Mouse (Mus musculus) CH12.LX (cell line): ENCODE data around the gene Taar8a. TPM values are rescaled to one million over a fixed set of nuclear protein-coding genes. Genes with fewer than 3 reads are reported as not detected.

Experiments used
- DNase-seq: peaks from one replicate; pipeline ENCODE4 v3.0.0-alpha.2; 2013; ENCODE audit errors: extremely low read depth
- H3K27ac ChIP-seq: 2 replicates; pipeline ENCODE4 v1.5.1; 2012; ENCODE audit warnings: low read depth, mild to moderate bottlenecking, control low read depth, moderate library complexity; ENCODE audit not compliant: insufficient read depth
- H3K27me3 ChIP-seq: replicated peaks from 2 replicates; pipeline ENCODE3; 2012; ENCODE audit warnings: inconsistent platforms
- H3K36me3 ChIP-seq, 2 experiments: replicated peaks in 1 of 2; 2 replicates each; pipeline versions ENCODE3 to v1.6.1; 2012; ENCODE audit warnings: inconsistent platforms in 1 of 2, low read length in 1 of 2, mild to moderate bottlenecking in 1 of 2, mixed read lengths in 1 of 2, moderate library complexity in 1 of 2; ENCODE audit not compliant: control insufficient read depth in 1 of 2, insufficient read depth in 1 of 2
- H3K4me1 ChIP-seq, 2 experiments: 2 replicates each; pipeline ENCODE4 v1.6.1; 2012; ENCODE audit warnings: inconsistent platforms in 1 of 2, moderate library complexity in 1 of 2; ENCODE audit not compliant: insufficient read depth in 2 of 2, control insufficient read depth in 1 of 2
- H3K4me2 ChIP-seq: 2 replicates; pipeline ENCODE4 v1.6.1; 2012; ENCODE audit warnings: low read depth, mild to moderate bottlenecking, control low read depth; ENCODE audit not compliant: poor library complexity, insufficient read depth, severe bottlenecking
- H3K4me3 ChIP-seq, 3 experiments: fragments of 150-350 bp in 1 of 3; sonication (generic) in 1 of 3; replicated peaks in 1 of 3; 2 replicates each; pipeline versions ENCODE3 to v1.5.1; 2011 to 2012; ENCODE audit warnings: low read depth in 2 of 3, low read length in 2 of 3, mild to moderate bottlenecking in 2 of 3, moderate library complexity in 2 of 3, control low read depth in 1 of 3, improper control_type of control experiment in 1 of 3, inconsistent platforms in 1 of 3, mixed read lengths in 1 of 3; ENCODE audit not compliant: poor library complexity in 1 of 3
- H3K79me2 ChIP-seq: replicated peaks from 2 replicates; pipeline ENCODE4 v1.6.1; 2012; ENCODE audit warnings: mild to moderate bottlenecking, moderate library complexity; ENCODE audit not compliant: control insufficient read depth, poor library complexity, insufficient read depth, severe bottlenecking; ENCODE audit errors: extremely low read depth
- H3K9ac ChIP-seq: 2 replicates; pipeline ENCODE4 v1.6.1; 2012; ENCODE audit warnings: low read depth, mild to moderate bottlenecking, control low read depth, moderate library complexity; ENCODE audit not compliant: insufficient read depth
- H3K9me3 ChIP-seq: replicated peaks from 2 replicates; pipeline ENCODE3; 2012; ENCODE audit warnings: low read length, inconsistent platforms, mixed read lengths
- CHD1 ChIP-seq: IDR thresholded peaks from 2 replicates; pipeline ENCODE4 v1.6.1; 2012; ENCODE audit warnings: low read depth, low read length, improper control_type of control experiment, inconsistent platforms
- CHD2 ChIP-seq: IDR thresholded peaks from 2 replicates; pipeline ENCODE4 v1.6.1; 2011; ENCODE audit warnings: low read length, improper control_type of control experiment
- CTCF ChIP-seq, 2 experiments: IDR thresholded peaks in 1 of 2; conservative IDR thresholded peaks in 1 of 2; 2 replicates each; pipeline ENCODE4 v1.5.1; 2011 to 2012; ENCODE audit warnings: low read depth in 2 of 2, low read length in 2 of 2, improper control_type of control experiment in 1 of 2, inconsistent platforms in 1 of 2, mild to moderate bottlenecking in 1 of 2, moderate library complexity in 1 of 2
- E2F4 ChIP-seq: IDR thresholded peaks from 2 replicates; pipeline ENCODE4 v1.6.1; 2011; ENCODE audit warnings: low read depth, low read length, improper control_type of control experiment; ENCODE audit not compliant: insufficient replicate concordance
- ELF1 ChIP-seq: IDR thresholded peaks from 2 replicates; pipeline ENCODE4 v1.6.1; 2014; ENCODE audit warnings: low read depth, mild to moderate bottlenecking, inconsistent platforms, low read length, improper control_type of control experiment
- EP300 ChIP-seq: IDR thresholded peaks from 2 replicates; pipeline ENCODE4 v1.6.1; 2011; ENCODE audit warnings: low read length, improper control_type of control experiment
- ETS1 ChIP-seq: conservative IDR thresholded peaks from 2 replicates; pipeline ENCODE4 v1.6.1; 2012; ENCODE audit warnings: low read depth, mild to moderate bottlenecking, inconsistent platforms, low read length, improper control_type of control experiment, moderate library complexity
- HCFC1 ChIP-seq: IDR thresholded peaks from 2 replicates; pipeline ENCODE4 v1.6.1; 2012; ENCODE audit warnings: low read depth, mild to moderate bottlenecking, inconsistent platforms, low read length, improper control_type of control experiment
- KAT2A ChIP-seq: IDR thresholded peaks from 2 replicates; pipeline ENCODE4 v1.6.1; 2012; ENCODE audit warnings: low read length, improper control_type of control experiment, inconsistent platforms; ENCODE audit not compliant: insufficient replicate concordance
- MAFK ChIP-seq: IDR thresholded peaks from 2 replicates; pipeline ENCODE4 v1.6.1; 2011; ENCODE audit warnings: low read length, improper control_type of control experiment; ENCODE audit not compliant: insufficient replicate concordance
- MAX ChIP-seq: IDR thresholded peaks from 2 replicates; pipeline ENCODE4 v1.6.1; 2011; ENCODE audit warnings: low read length, improper control_type of control experiment
- MAZ ChIP-seq: IDR thresholded peaks from 2 replicates; pipeline ENCODE4 v1.6.1; 2012; ENCODE audit warnings: low read depth, mild to moderate bottlenecking, inconsistent platforms, low read length, improper control_type of control experiment, moderate library complexity
- MEF2A ChIP-seq: IDR thresholded peaks from 2 replicates; pipeline ENCODE4 v1.6.1; 2014; ENCODE audit warnings: low read depth, mild to moderate bottlenecking, inconsistent platforms, low read length, improper control_type of control experiment, borderline replicate concordance
- MXI1 ChIP-seq: IDR thresholded peaks from 2 replicates; pipeline ENCODE4 v1.6.1; 2011; ENCODE audit warnings: mild to moderate bottlenecking, low read depth, low read length, improper control_type of control experiment
- MYC ChIP-seq: IDR thresholded peaks from 2 replicates; pipeline ENCODE4 v1.6.1; 2011; ENCODE audit warnings: low read depth, mild to moderate bottlenecking, improper control_type of control experiment, low read length
- NRF1 ChIP-seq: IDR thresholded peaks from 2 replicates; pipeline ENCODE4 v1.6.1; 2014; ENCODE audit warnings: low read depth, mild to moderate bottlenecking, inconsistent platforms, low read length, improper control_type of control experiment, moderate library complexity
- POLR2A ChIP-seq: IDR thresholded peaks from 2 replicates; pipeline ENCODE4 v1.6.1; 2011; ENCODE audit warnings: low read depth, mild to moderate bottlenecking, improper control_type of control experiment, low read length
- POLR2AphosphoS2 ChIP-seq: IDR thresholded peaks from 2 replicates; pipeline ENCODE4 v1.6.1; 2011; ENCODE audit warnings: low read depth, low read length, improper control_type of control experiment
- RAD21 ChIP-seq: IDR thresholded peaks from 2 replicates; pipeline ENCODE4 v1.6.1; 2011; ENCODE audit warnings: low read depth, mild to moderate bottlenecking, low read length, improper control_type of control experiment, moderate library complexity
- RCOR1 ChIP-seq: conservative IDR thresholded peaks from 2 replicates; pipeline ENCODE4 v1.6.1; 2012; ENCODE audit warnings: low read depth, mild to moderate bottlenecking, inconsistent platforms, low read length, improper control_type of control experiment
- SMC3 ChIP-seq: IDR thresholded peaks from 2 replicates; pipeline ENCODE4 v1.6.1; 2011; ENCODE audit warnings: low read depth, low read length, improper control_type of control experiment
- TBP ChIP-seq: conservative IDR thresholded peaks from 2 replicates; pipeline ENCODE4 v1.6.1; 2011; ENCODE audit warnings: low read depth, low read length, improper control_type of control experiment
- UBTF ChIP-seq: IDR thresholded peaks from 2 replicates; pipeline ENCODE4 v1.6.1; 2012; ENCODE audit warnings: low read depth, mild to moderate bottlenecking, inconsistent platforms, low read length, improper control_type of control experiment, moderate library complexity
- USF1 ChIP-seq: IDR thresholded peaks from 2 replicates; pipeline ENCODE4 v1.6.1; 2014; ENCODE audit warnings: low read depth, mild to moderate bottlenecking, inconsistent platforms, low read length, improper control_type of control experiment
- ZKSCAN1 ChIP-seq: IDR thresholded peaks from 2 replicates; pipeline ENCODE4 v1.6.1; 2012; ENCODE audit warnings: low read depth, inconsistent platforms, low read length, improper control_type of control experiment, borderline replicate concordance
- ZNF384 ChIP-seq: IDR thresholded peaks from 2 replicates; pipeline ENCODE4 v1.6.1; 2012; ENCODE audit warnings: low read depth, low read length, improper control_type of control experiment, inconsistent platforms
- dilution Hi-C: fragments of 300-500 bp; cut with MboI; formaldehyde crosslinking; loops from 2 replicates; pipeline ENCODE4 v1.14.3; 2020; ENCODE audit warnings: low sequenced_read_pairs; ENCODE audit not compliant: extremely low pct_unique_long_range_greater_than_20kb, extremely low pct_ligation_motif_present
- in situ Hi-C: fragments of 300-500 bp; cut with MboI; formaldehyde crosslinking; loops from 3 replicates; pipeline ENCODE4 v1.14.3; 2019; ENCODE audit warnings: low sequenced_read_pairs, low pct_ligation_motif_present, low pct_unique_long_range_greater_than_20kb, mixed read lengths
- polyA plus RNA-seq: library from polyadenylated mRNA; unstranded; fragments of >175 nt; gene quantifications from 2 replicates; pipeline ENCODE4 v1.2.1, GENCODE M21; 2012; ENCODE audit warnings: low read depth; ENCODE audit not compliant: insufficient read length
- total RNA-seq, 2 experiments: library from RNA; depleted of rRNA; stranded (reverse); fragments of 300-350 nt in 1 of 2; fragments of >200 nt in 1 of 2; gene quantifications; 2 replicates each; pipeline ENCODE4 v1.2.3; 2012 to 2014

The Taar8a gene
- total and polyA plus RNA-seq, 3 experiments: not detected

GRCm38 (mm10) chr10:24085936-24086335, 9.6 kb downstream of the Taar8a start:
- no peak for TF ChIP-seq MYC
- no peak for TF ChIP-seq MAFK
- TF ChIP-seq UBTF: no peak
- no peak for TF ChIP-seq RCOR1
- TF ChIP-seq POLR2AphosphoS2: no peak
- no peak for TF ChIP-seq MXI1
- no peak for TF ChIP-seq POLR2A
- TF ChIP-seq ETS1: no peak
- TF ChIP-seq CHD2: no peak
- no peak for TF ChIP-seq CHD1
- TF ChIP-seq NRF1: no peak
- no peak for TF ChIP-seq RAD21
- TF ChIP-seq MAX: no peak
- TF ChIP-seq ELF1: no peak
- no peak for TF ChIP-seq TBP
- TF ChIP-seq ZNF384: no peak
- TF ChIP-seq MAZ: no peak
- TF ChIP-seq SMC3: no peak
- TF ChIP-seq MEF2A: no peak
- in situ Hi-C loops (no loop called here), dilution Hi-C loops (no loop called here)
- Histone ChIP-seq H3K36me3 (no peaks in the 10 kb centered on the region), H3K27me3 (no peaks in the 10 kb centered on the region), H3K4me3 (no peak overlapping the region), H3K9me3 (no peaks in the 10 kb centered on the region), H3K27ac (no peak overlapping the region), H3K9ac (no peak overlapping the region), H3K4me1 (no peaks in the 10 kb centered on the region), H3K4me2 (no peak overlapping the region), H3K79me2 (no peaks in the 10 kb centered on the region)
- no peak for DNase-seq

- Histone ChIP-seq H3K79me2 (no peaks in the 10 kb centered on the region), H3K27ac (no peak overlapping the region)
- in situ Hi-C loops: no loop called here
Observed at GRCm38 (mm10) chr10:24086555-24086954, 10.3 kb downstream of the Taar8a start.

More at GRCm38 (mm10) chr10:24086555-24086954, 10.3 kb downstream of the Taar8a start:
- no peaks in the 10 kb centered on the region for H3K9me3 ChIP-seq
- no peak overlapping the region for H3K4me3 ChIP-seq
- no peak for TF ChIP-seq CHD2
- TF ChIP-seq ZKSCAN1: no peak
- TF ChIP-seq CTCF (conservative IDR thresholded peaks at IDR 0.05 in 1 of 2, IDR thresholded peaks at IDR 0.05 in 1 of 2; ENCODE audit: low read depth in 2 of 2, low read length in 2 of 2): no peak
- no peak for TF ChIP-seq HCFC1
- TF ChIP-seq KAT2A: no peak
- TF ChIP-seq USF1: no peak
- no peak for TF ChIP-seq UBTF
- TF ChIP-seq E2F4: no peak
- TF ChIP-seq ELF1: no peak
- no peak for TF ChIP-seq SMC3
- no peak for TF ChIP-seq EP300
- no peak for TF ChIP-seq MEF2A
- H3K4me2 ChIP-seq: no peak overlapping the region
- dilution Hi-C loops: no loop called here
- no peak for DNase-seq
- H3K9ac ChIP-seq: no peak overlapping the region
- no peaks in the 10 kb centered on the region for H3K36me3 ChIP-seq
- H3K27me3 ChIP-seq: no peaks in the 10 kb centered on the region
- no peaks in the 10 kb centered on the region for H3K4me1 ChIP-seq
